Mouse (Mus musculus) lung, postnatal 14 days (tissue): Measurements from ENCODE around the gene Ero1l.
A peak's percentile ranks its signal among the peaks of the same experiment; 100 is the strongest.

Experiments used
- DNase-seq: peaks from one replicate; pipeline ENCODE4 v3.0.0; 2021

Gene Ero1l

DNA sequence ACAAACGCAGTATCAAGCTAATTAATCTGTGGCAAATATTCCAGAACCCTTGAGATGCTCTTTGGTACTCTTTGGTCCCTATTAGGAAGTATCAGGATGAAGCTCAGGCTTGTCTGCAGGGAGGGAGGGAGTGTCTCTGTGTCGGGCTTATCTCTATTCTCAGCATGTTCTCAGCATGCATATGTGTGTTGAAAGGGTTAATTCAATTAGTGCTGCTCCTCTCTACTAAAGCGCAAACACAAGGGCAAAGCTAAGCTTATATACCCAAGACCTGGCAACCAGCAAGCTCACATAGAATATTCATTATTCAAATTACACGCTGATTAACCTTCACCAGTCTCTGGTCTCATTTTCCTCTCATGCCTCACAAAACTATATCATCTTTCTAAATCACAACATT is 14.6 kb downstream of the Ero1l start:
- DNase-seq, result no peak

DNA sequence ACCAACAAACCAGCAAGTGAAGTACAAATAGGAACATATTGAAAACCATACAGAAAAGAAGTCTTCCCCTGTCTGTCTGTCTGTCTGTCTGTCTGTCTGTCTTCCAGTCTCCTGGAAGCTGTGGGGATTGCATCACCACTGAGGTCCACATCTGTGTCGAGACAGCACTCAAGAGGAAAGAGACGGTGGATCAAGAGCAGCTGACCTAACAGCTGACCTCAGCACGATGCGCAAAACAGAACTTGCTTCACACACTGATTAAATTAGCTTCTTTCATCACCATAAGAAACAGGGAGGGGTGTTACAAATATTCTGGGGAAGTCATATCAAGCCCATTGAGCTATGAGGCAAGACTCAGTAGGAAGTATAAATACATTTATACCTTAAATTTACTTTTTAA is 27.0 kb downstream of the Ero1l start:
- no peak for DNase-seq

DNA sequence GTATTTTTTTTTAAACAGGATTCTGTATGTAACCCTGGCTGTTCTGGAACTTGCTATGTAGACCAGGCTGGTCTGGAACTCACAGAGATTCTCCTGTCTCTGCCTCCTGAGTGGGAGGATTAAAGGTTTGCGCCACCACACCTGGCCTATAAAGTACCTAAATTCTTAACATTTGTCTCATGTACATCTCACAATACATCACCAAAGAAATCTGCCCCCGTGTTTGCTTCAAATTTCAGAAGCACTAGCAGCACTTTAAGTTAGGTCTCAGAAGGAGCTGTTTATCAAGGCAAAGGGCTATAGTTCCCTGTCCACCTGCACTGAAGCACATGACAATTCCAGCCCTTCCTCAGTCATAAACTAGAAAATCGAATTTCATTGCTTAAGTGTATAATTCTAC is 36.5 kb downstream of the Ero1l start:
- no peak for DNase-seq

DNA sequence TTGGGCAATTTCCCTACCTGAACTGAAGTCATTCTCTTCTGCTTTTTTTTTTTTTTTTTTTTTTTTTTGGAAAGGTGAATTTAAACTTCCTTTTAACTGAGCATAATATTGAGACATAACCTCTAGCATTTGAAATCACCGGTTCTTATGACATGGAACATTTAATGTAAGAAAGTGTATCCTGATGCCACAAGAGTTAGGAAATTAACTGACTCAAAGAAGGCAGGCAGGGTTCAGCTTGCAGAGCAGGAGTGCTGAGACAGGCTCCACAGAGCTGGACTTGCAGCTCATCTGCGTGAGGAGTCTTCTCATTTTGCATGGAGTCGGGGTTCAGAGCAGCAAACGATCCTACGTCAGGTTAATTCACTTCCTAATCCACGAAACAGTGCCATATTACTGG is 42.8 kb downstream of the Ero1l start:
- DNase-seq, result no peak

DNA sequence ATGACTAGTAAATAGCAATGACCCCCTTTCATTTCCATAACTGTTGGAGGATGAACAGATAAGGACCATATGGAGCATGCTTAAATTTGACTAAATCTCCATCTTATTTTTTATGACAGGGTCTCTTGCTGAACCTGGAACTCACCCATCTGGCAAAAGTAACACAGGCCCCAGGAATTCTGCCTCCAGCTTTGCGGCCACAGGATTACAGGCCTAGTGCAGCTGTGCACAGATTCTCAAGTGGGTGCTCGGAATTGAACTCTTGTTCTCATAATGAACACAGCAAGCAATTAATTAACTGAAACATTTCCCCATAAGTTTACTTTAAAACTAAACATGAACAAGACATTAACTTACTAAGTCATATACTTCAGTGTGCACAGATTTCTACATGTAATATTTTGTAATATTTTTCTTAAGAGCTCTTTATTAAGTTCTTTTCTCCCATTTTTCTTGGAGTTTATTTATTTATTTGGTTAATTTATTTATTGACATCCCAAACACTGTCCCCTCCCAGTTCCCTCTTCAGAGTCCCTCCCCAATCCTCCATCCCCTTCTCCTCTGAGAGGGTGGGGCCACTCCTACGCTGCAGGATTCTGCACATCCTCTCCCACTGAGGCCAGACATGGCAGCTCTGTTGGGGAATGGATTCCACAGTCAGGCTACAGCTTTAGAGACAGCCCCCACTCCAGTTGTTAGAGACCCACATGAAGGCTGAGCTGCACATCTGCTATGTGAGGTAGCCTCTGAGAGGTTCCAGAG is 54.6 kb downstream of the Ero1l start:
- DNase-seq, result no peak

DNA sequence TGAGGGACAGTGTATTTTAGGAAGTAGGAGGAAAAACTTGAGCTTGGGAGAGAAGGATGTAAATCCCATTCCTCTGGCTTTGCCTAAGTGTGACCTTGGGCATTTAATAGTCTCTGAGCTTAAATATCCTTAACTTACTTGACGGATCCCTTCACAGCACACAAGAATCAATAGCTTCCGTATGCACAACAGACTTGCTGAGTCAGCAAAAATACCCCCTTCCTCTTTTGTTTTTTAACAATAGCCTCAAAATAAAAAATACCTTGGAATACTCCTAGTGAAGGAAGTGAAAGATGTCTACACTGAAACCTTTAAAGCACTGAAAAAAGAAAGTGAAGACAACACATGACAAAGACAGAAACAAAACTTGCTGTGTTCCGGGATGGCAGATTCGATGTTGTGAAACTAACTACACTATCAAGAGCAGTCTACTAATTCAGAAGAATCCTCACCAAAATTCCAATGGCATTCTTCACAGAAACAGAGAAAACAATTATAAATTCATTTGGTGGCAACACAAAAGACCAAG is 67.0 kb downstream of the Ero1l start:
- DNase-seq, result no peak

DNA sequence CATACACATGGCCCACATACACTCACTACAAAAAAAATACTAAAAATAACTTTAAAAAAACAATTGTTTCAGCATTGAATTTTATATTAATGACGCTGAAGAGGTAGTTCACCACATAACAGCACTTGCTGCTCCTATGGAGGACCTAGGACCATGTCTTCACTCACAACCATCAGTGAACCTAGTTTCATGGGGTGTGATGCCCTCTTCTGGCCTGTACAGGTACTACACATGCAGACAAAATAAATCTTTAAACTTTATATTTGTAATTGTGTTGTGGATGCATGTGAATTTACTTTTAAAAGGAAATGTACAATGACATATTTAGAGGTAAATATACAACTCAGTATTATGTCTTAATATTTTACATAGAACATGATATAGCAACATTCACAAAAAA is 77.0 kb downstream of the Ero1l start:
- peak; percentile 1 for DNase-seq

DNA sequence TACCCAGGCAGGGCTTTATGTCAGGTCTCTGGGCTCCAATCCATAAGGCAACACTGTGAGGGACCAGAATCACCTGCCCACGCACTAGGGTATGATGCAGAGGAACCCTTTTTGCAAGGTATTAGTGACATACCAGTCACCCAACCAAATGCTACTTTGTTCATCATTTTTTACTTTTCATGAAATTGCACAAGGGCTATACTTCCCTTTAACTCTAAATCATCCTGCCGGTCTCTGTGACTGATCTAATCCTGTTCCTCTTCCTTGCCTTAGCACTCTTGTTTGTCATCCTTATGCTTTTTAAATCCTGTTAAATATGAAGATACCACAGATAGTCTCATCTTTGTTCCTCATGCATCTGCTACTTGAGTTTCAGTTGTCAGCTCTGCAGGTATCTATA is 79.5 kb downstream of the Ero1l start:
- DNase-seq, result no peak
